Mouse (Mus musculus) liver, embryonic 14.5 days (tissue): ENCODE results near the gene Pxdc1. TPM values are rescaled to one million over a fixed set of nuclear protein-coding genes. Genes with fewer than 3 reads are reported as not detected.

Source experiments
- ATAC-seq: fragments of 200-750 bp; cut with Nextera tagmentation; 2 replicates; pipeline ENCODE4 v1.8.0; 2017; ENCODE audit warnings: moderate number of reproducible peaks, mild to moderate bottlenecking, moderate library complexity; ENCODE audit not compliant: insufficient read depth
- DNase-seq, 3 experiments: peaks; one replicate each; pipeline ENCODE4 v3.0.0-alpha.2; 2012 to 2013; ENCODE audit warnings: low read depth in 3 of 3, low spot score in 3 of 3
- H3K27ac ChIP-seq: fragments of 300-500 bp; sonication (generic); 2 replicates; pipeline ENCODE4 v1.5.1; 2014; ENCODE audit warnings: moderate library complexity, mild to moderate bottlenecking, control low read depth, inconsistent platforms
- H3K27me3 ChIP-seq: fragments of 300-500 bp; sonication (generic); 2 replicates; pipeline ENCODE4 v1.6.1; 2014; ENCODE audit warnings: mild to moderate bottlenecking, low read length, moderate library complexity; ENCODE audit not compliant: control insufficient read depth, insufficient read depth
- H3K36me3 ChIP-seq: fragments of 300-500 bp; sonication (generic); replicated peaks from 2 replicates; pipeline ENCODE4 v1.6.1; 2014; ENCODE audit warnings: low read depth; ENCODE audit not compliant: control insufficient read depth, insufficient read depth
- H3K4me1 ChIP-seq, 2 experiments: fragments of 200-500 bp in 1 of 2; fragments of 300-500 bp in 1 of 2; sonication (generic) in 1 of 2; replicated peaks; 2 replicates each; pipeline ENCODE4 v1.6.1; 2012 to 2014; ENCODE audit warnings: antibody characterized with exemption in 1 of 2, inconsistent platforms in 1 of 2, low read length in 1 of 2; ENCODE audit not compliant: control insufficient read depth in 2 of 2, insufficient read depth in 2 of 2
- H3K4me2 ChIP-seq: fragments of 300-500 bp; sonication (generic); 2 replicates; pipeline ENCODE4 v1.6.1; 2014; ENCODE audit warnings: low read depth, mild to moderate bottlenecking, control low read depth, moderate library complexity
- H3K4me3 ChIP-seq, 2 experiments: fragments of 200-500 bp in 1 of 2; fragments of 300-500 bp in 1 of 2; sonication (generic) in 1 of 2; 2 replicates each; pipeline ENCODE4 v1.5.1; 2012 to 2014; ENCODE audit warnings: low read depth in 2 of 2, low read length in 2 of 2, mild to moderate bottlenecking in 2 of 2, control low read depth in 1 of 2, inconsistent platforms in 1 of 2, moderate library complexity in 1 of 2; ENCODE audit not compliant: insufficient read depth in 1 of 2
- H3K9ac ChIP-seq: fragments of 300-500 bp; sonication (generic); replicated peaks from 2 replicates; pipeline ENCODE4 v1.6.1; 2014; ENCODE audit warnings: mild to moderate bottlenecking, control low read depth, moderate library complexity
- H3K9me3 ChIP-seq: fragments of 300-500 bp; sonication (generic); 2 replicates; pipeline ENCODE4 v1.6.1; 2016; ENCODE audit warnings: low read length, mixed read lengths; ENCODE audit not compliant: control insufficient read depth
- CTCF ChIP-seq: IDR thresholded peaks from 2 replicates; pipeline ENCODE4 v1.5.1; 2016; ENCODE audit warnings: antibody characterized with exemption, low read depth, control low read depth
- EP300 ChIP-seq: IDR thresholded peaks from 2 replicates; pipeline ENCODE4 v1.6.1; 2016; ENCODE audit warnings: antibody characterized with exemption, low read depth
- WGBS: fragments of 180-500 bp; shearing (Covaris S2); extraction: QIAGEN DNeasy Blood & Tissue Kit; methylation state at CpG from one replicate; pipeline ENCODE4 v1.1.7; 2014; ENCODE audit not compliant: insufficient replicate concordance; 5-methylcytosine and 5-hydroxymethylcytosine counted together
- polyA plus RNA-seq, 2 experiments: library from polyadenylated mRNA; depleted of rRNA in 1 of 2; stranded (reverse) in 1 of 2; unstranded in 1 of 2; fragments of >200 nt; fragmentation: Nextera tagmentation in 1 of 2; extraction: Ambion mirVana in 1 of 2; gene quantifications; 2 replicates each; pipeline versions ENCODE4 v1.2.1 to v1.2.3; 2012 to 2014

The Pxdc1 gene
- polyA plus RNA-seq, 2 experiments, result 8.1 to 9.3 TPM

DNA sequence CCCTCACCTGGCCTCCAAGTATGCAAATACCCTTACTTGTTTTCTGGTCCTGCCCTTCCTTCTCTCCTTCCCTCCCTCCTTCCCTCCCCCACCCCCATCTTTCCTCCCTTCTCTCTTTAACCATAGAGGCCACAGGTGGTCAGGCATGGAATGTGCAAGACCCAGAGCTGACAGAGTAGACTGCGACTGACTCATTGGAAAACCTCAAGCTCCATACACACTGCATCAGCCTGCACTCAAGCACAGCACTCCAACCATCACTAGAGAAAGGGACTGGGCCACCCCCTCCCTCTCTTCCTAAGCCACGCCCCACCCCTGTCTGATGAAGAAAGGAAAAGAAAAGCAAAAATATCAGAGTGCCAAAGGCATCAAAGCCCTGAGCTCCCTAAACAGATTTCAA lies 12.2 kb downstream of the Pxdc1 start:
- 0 out of 4 replicates have a peak, but pooled peaks cover 0 to 2% of the 10 kb centered on the region in 2 experiments for H3K4me1 ChIP-seq
- ATAC-seq, result no peak
- no peaks in the 10 kb centered on the region for H3K9me3 ChIP-seq
- no peak for DNase-seq
- 41% methylated on average over 2 of the region's 2 CpGs for WGBS
- H3K4me2 ChIP-seq, result no peak overlapping the region
- H3K27me3 ChIP-seq, result no peaks in the 10 kb centered on the region
- no peak overlapping the region for H3K9ac ChIP-seq
- no peaks in the 10 kb centered on the region for H3K36me3 ChIP-seq
- no peak overlapping the region for H3K4me3 ChIP-seq
- TF ChIP-seq EP300, result no peak
- TF ChIP-seq CTCF, result no peak
- H3K27ac ChIP-seq, result no peak overlapping the region

- Histone ChIP-seq H3K4me1 (0 out of 4 replicates have a peak, but pooled peaks cover 0 to 2% of the 10 kb centered on the region in 2 experiments), H3K9me3 (no peaks in the 10 kb centered on the region), H3K4me3 (no peak overlapping the region), H3K27me3 (no peaks in the 10 kb centered on the region), H3K36me3 (no peaks in the 10 kb centered on the region), H3K9ac (no peak overlapping the region), H3K27ac (no peak overlapping the region), H3K4me2 (no peak overlapping the region)
- no peak for DNase-seq
- TF ChIP-seq CTCF (peak; percentile 62), EP300 (no peak)
- WGBS, result 28% methylated on average over 5 of the region's 5 CpGs
- ATAC-seq, result no peak
Observed at GRCm38 (mm10) chr13:34635978-34636377, 17.3 kb downstream of the Pxdc1 start.

GRCm38 (mm10) chr13:34630319-34630718 lies 23.0 kb downstream of the Pxdc1 start:
- no peak for DNase-seq
- H3K4me2 ChIP-seq, result no peak overlapping the region

GRCm38 (mm10) chr13:34629741-34630140 lies 23.5 kb downstream of the Pxdc1 start:
- Histone ChIP-seq H3K27me3 (no peaks in the 10 kb centered on the region), H3K4me1 (peaks cover 0 to 3% of the 10 kb centered on the region in 2 experiments; a peak in 1 of 4 replicates), H3K4me2 (no peak overlapping the region), H3K27ac (no peak overlapping the region), H3K4me3 (no peak overlapping the region), H3K9me3 (no peaks in the 10 kb centered on the region), H3K9ac (no peak overlapping the region), H3K36me3 (no peaks in the 10 kb centered on the region)
- ATAC-seq (no peak), DNase-seq (no peak)
- WGBS, result 64% methylated on average over 5 of the region's 5 CpGs
- no peak for TF ChIP-seq CTCF
- TF ChIP-seq EP300, result no peak

More at GRCm38 (mm10) chr13:34630319-34630718, 23.0 kb downstream of the Pxdc1 start:
- H3K9me3 ChIP-seq, result no peaks in the 10 kb centered on the region
- H3K27me3 ChIP-seq, result no peaks in the 10 kb centered on the region
- no peaks in the 10 kb centered on the region for H3K36me3 ChIP-seq
- H3K27ac ChIP-seq, result no peak overlapping the region
- H3K4me3 ChIP-seq, result no peak overlapping the region
- H3K4me1 ChIP-seq, result peaks cover 0 to 3% of the 10 kb centered on the region in 2 experiments; a peak in 1 of 4 replicates
- peak; percentile 48; the same call in 1 of the 2 replicates for ATAC-seq
- WGBS, result 71% methylated on average over 8 of the region's 8 CpGs
- TF ChIP-seq EP300, result no peak
- TF ChIP-seq CTCF, result no peak
- H3K9ac ChIP-seq, result no peak overlapping the region

- Histone ChIP-seq H3K9ac (no peak overlapping the region), H3K36me3 (no peaks in the 10 kb centered on the region), H3K4me2 (no peak overlapping the region), H3K4me1 (peaks cover 0 to 3% of the 10 kb centered on the region in 2 experiments; a peak in 1 of 4 replicates), H3K27ac (no peak overlapping the region), H3K4me3 (no peak overlapping the region), H3K9me3 (no peaks in the 10 kb centered on the region), H3K27me3 (no peaks in the 10 kb centered on the region)
- WGBS, result 18% methylated on average over 3 of the region's 3 CpGs
- ATAC-seq (no peak), DNase-seq (no peak)
- no peak for TF ChIP-seq CTCF
- no peak for TF ChIP-seq EP300
Observed at GRCm38 (mm10) chr13:34627446-34627845, 25.8 kb downstream of the Pxdc1 start.
